Mouse (Mus musculus) liver, embryonic 14.5 days (tissue): Measurements from ENCODE around the gene Gdap1l1. TPM values are rescaled to one million over a fixed set of nuclear protein-coding genes. Genes with fewer than 3 reads are reported as not detected.

Experiments used
- ATAC-seq: fragments of 200-750 bp; cut with Nextera tagmentation; 2 replicates; pipeline ENCODE4 v1.8.0; 2017; ENCODE audit warnings: moderate number of reproducible peaks, mild to moderate bottlenecking, moderate library complexity; ENCODE audit not compliant: insufficient read depth
- DNase-seq, 3 experiments: peaks; one replicate each; pipeline ENCODE4 v3.0.0-alpha.2; 2012 to 2013; ENCODE audit warnings: low read depth in 3 of 3, low spot score in 3 of 3
- H3K27ac ChIP-seq: fragments of 300-500 bp; sonication (generic); 2 replicates; pipeline ENCODE4 v1.5.1; 2014; ENCODE audit warnings: moderate library complexity, mild to moderate bottlenecking, control low read depth, inconsistent platforms
- H3K27me3 ChIP-seq: fragments of 300-500 bp; sonication (generic); 2 replicates; pipeline ENCODE4 v1.6.1; 2014; ENCODE audit warnings: mild to moderate bottlenecking, low read length, moderate library complexity; ENCODE audit not compliant: control insufficient read depth, insufficient read depth
- H3K36me3 ChIP-seq: fragments of 300-500 bp; sonication (generic); replicated peaks from 2 replicates; pipeline ENCODE4 v1.6.1; 2014; ENCODE audit warnings: low read depth; ENCODE audit not compliant: control insufficient read depth, insufficient read depth
- H3K4me1 ChIP-seq, 2 experiments: fragments of 200-500 bp in 1 of 2; fragments of 300-500 bp in 1 of 2; sonication (generic) in 1 of 2; replicated peaks; 2 replicates each; pipeline ENCODE4 v1.6.1; 2012 to 2014; ENCODE audit warnings: antibody characterized with exemption in 1 of 2, inconsistent platforms in 1 of 2, low read length in 1 of 2; ENCODE audit not compliant: control insufficient read depth in 2 of 2, insufficient read depth in 2 of 2
- H3K4me2 ChIP-seq: fragments of 300-500 bp; sonication (generic); 2 replicates; pipeline ENCODE4 v1.6.1; 2014; ENCODE audit warnings: low read depth, mild to moderate bottlenecking, control low read depth, moderate library complexity
- H3K4me3 ChIP-seq, 2 experiments: fragments of 200-500 bp in 1 of 2; fragments of 300-500 bp in 1 of 2; sonication (generic) in 1 of 2; 2 replicates each; pipeline ENCODE4 v1.5.1; 2012 to 2014; ENCODE audit warnings: low read depth in 2 of 2, low read length in 2 of 2, mild to moderate bottlenecking in 2 of 2, control low read depth in 1 of 2, inconsistent platforms in 1 of 2, moderate library complexity in 1 of 2; ENCODE audit not compliant: insufficient read depth in 1 of 2
- H3K9ac ChIP-seq: fragments of 300-500 bp; sonication (generic); replicated peaks from 2 replicates; pipeline ENCODE4 v1.6.1; 2014; ENCODE audit warnings: mild to moderate bottlenecking, control low read depth, moderate library complexity
- H3K9me3 ChIP-seq: fragments of 300-500 bp; sonication (generic); 2 replicates; pipeline ENCODE4 v1.6.1; 2016; ENCODE audit warnings: low read length, mixed read lengths; ENCODE audit not compliant: control insufficient read depth
- CTCF ChIP-seq: IDR thresholded peaks from 2 replicates; pipeline ENCODE4 v1.5.1; 2016; ENCODE audit warnings: antibody characterized with exemption, low read depth, control low read depth
- EP300 ChIP-seq: IDR thresholded peaks from 2 replicates; pipeline ENCODE4 v1.6.1; 2016; ENCODE audit warnings: antibody characterized with exemption, low read depth
- WGBS: fragments of 180-500 bp; shearing (Covaris S2); extraction: QIAGEN DNeasy Blood & Tissue Kit; methylation state at CpG from one replicate; pipeline ENCODE4 v1.1.7; 2014; ENCODE audit not compliant: insufficient replicate concordance; 5-methylcytosine and 5-hydroxymethylcytosine counted together
- polyA plus RNA-seq, 2 experiments: library from polyadenylated mRNA; depleted of rRNA in 1 of 2; stranded (reverse) in 1 of 2; unstranded in 1 of 2; fragments of >200 nt; fragmentation: Nextera tagmentation in 1 of 2; extraction: Ambion mirVana in 1 of 2; gene quantifications; 2 replicates each; pipeline versions ENCODE4 v1.2.1 to v1.2.3; 2012 to 2014

The Gdap1l1 gene
- polyA plus RNA-seq, 2 experiments, result 0.03 TPM; not detected in 1

- DNase-seq (no peak), ATAC-seq (no peak)
- Histone ChIP-seq H3K9ac (no peak overlapping the region), H3K4me3 (no peak overlapping the region), H3K36me3 (no peaks in the 10 kb centered on the region), H3K4me1 (no peaks in the 10 kb centered on the region), H3K27me3 (peaks cover 2% of the 10 kb centered on the region), H3K4me2 (no peak overlapping the region), H3K9me3 (no peaks in the 10 kb centered on the region), H3K27ac (no peak overlapping the region)
- TF ChIP-seq EP300 (no peak), CTCF (no peak)
- 43% methylated on average over 7 of the region's 7 CpGs for WGBS
Measured at GRCm38 (mm10) chr2:163444017-163444416, 5.7 kb downstream of the Gdap1l1 start.

GRCm38 (mm10) chr2:163447375-163447774, 9.1 kb downstream of the Gdap1l1 start:
- DNase-seq, result no peak
- Histone ChIP-seq H3K36me3 (no peaks in the 10 kb centered on the region), H3K4me1 (no peaks in the 10 kb centered on the region), H3K4me2 (no peak overlapping the region), H3K27ac (no peak overlapping the region), H3K9me3 (no peaks in the 10 kb centered on the region), H3K9ac (no peak overlapping the region), H3K4me3 (no peak overlapping the region), H3K27me3 (no peaks in the 10 kb centered on the region)
- 64% methylated on average over 12 of the region's 12 CpGs for WGBS
- TF ChIP-seq CTCF (no peak), EP300 (no peak)
- ATAC-seq, result no peak

- ATAC-seq, result no peak
- H3K4me3 ChIP-seq, result no peak overlapping the region
- no peak overlapping the region for H3K9ac ChIP-seq
- no peaks in the 10 kb centered on the region for H3K9me3 ChIP-seq
- no peak overlapping the region for H3K27ac ChIP-seq
- no peak overlapping the region for H3K4me2 ChIP-seq
- H3K4me1 ChIP-seq, result no peaks in the 10 kb centered on the region
- no peak for DNase-seq
- H3K36me3 ChIP-seq, result no peaks in the 10 kb centered on the region
- WGBS, result 32% methylated on average over 3 of the region's 3 CpGs
- TF ChIP-seq CTCF (no peak), EP300 (no peak)
- no peaks in the 10 kb centered on the region for H3K27me3 ChIP-seq
Measured at GRCm38 (mm10) chr2:163449276-163449675, 11.0 kb downstream of the Gdap1l1 start.

- no peak overlapping the region for H3K4me3 ChIP-seq
- ATAC-seq (no peak), DNase-seq (no peak)
- no peak overlapping the region for H3K27ac ChIP-seq
- H3K4me2 ChIP-seq, result no peak overlapping the region
- H3K36me3 ChIP-seq, result no peaks in the 10 kb centered on the region
- WGBS, result 51% methylated on average over 6 of the region's 6 CpGs
- H3K9ac ChIP-seq, result no peak overlapping the region
- no peaks in the 10 kb centered on the region for H3K9me3 ChIP-seq
- no peaks in the 10 kb centered on the region for H3K4me1 ChIP-seq
- H3K27me3 ChIP-seq, result no peaks in the 10 kb centered on the region
- TF ChIP-seq EP300, result no peak
- TF ChIP-seq CTCF, result no peak
Measured at GRCm38 (mm10) chr2:163450668-163451295, 12.5 kb downstream of the Gdap1l1 start.

GRCm38 (mm10) chr2:163452738-163453137, 14.5 kb downstream of the Gdap1l1 start:
- H3K9ac ChIP-seq, result no peak overlapping the region
- no peak for ATAC-seq
- H3K27me3 ChIP-seq, result no peaks in the 10 kb centered on the region
- TF ChIP-seq CTCF, result no peak; the same call in 1 of the 2 replicates
- DNase-seq, result no peak
- H3K27ac ChIP-seq, result no peak overlapping the region
- no peaks in the 10 kb centered on the region for H3K9me3 ChIP-seq
- no peaks in the 10 kb centered on the region for H3K4me1 ChIP-seq
- WGBS, result 75% methylated on average over 6 of the region's 6 CpGs
- H3K36me3 ChIP-seq, result no peaks in the 10 kb centered on the region
- no peak overlapping the region for H3K4me2 ChIP-seq
- no peak overlapping the region for H3K4me3 ChIP-seq
